In the genomic region with DNA sequence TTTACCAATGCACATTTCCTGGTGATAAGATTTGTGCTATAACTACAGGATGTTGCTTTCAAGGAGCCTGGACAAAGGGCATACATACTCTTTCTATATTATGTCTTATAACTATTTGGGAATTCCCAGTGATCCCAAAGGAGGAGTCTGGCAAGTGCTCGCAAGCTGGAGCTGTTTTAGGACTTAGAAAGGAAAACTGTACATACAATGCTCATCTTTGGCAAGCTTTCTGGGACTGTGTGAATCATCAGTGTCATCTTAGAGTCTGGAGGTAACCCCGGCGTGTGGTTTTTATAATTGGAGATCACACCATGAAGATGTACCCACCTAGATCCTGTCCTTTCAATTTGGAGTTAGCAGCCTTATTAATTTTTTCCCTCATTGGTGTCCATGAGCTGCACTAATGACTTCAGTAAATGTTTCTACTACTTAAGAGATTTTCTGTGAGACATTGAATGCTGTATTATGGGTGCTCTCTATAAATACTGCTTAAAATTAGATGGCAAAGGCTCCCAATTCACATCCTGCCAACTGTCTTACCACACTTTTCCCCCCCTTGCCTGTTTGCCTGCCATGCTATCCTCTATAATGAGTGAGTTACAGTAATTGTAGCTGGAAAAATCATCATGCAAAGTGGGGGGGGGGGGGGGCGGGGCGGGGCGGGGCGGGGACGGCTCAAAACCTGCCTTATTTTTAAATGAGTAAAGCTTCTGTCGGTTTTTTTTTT, we compare ENCODE assay signal across 8 mouse cellular contexts.
DNase-seq lines count a peak whose midpoint lies in the region; ATAC-seq and TF ChIP-seq lines count a peak whose summit lies in the region.

No protein-coding gene starts in this region.

- H3K9me3 ChIP-seq in kidney, embryonic 14.5 days (ENCODE audit: control insufficient read depth, low read length): no peaks in the 10 kb centered on the region

- peak overlapping the region; percentile 42 for H3K4me3 ChIP-seq in kidney, embryonic 14.5 days (ENCODE audit: low read length)
- peak overlapping the region; percentile 14 for H3K4me3 ChIP-seq in myocyte

- peak overlapping the region; percentile 51 for H3K4me2 ChIP-seq in kidney, embryonic 14.5 days (replicated peaks; ENCODE audit: low read depth, low read length)
- peak overlapping the region; percentile 84 for H3K4me2 ChIP-seq in myocyte (ENCODE audit: low read depth)

- H3K27me3 ChIP-seq in kidney, embryonic 14.5 days (ENCODE audit: control insufficient read depth, insufficient read depth, low read length): no peaks in the 10 kb centered on the region
- H3K27me3 ChIP-seq in myocyte (ENCODE audit: control insufficient read depth, insufficient read depth, insufficient read length): no peaks in the 10 kb centered on the region

- no peak for DNase-seq in kidney, adult 11 months
- DNase-seq in brain, adult 2 months (ENCODE audit: low read depth, low spot score): peak; percentile 50
- DNase-seq in kidney, postnatal 36 days: no peak
- no peak for DNase-seq in adrenal gland, postnatal 25 days

- H3K36me3 ChIP-seq in kidney, embryonic 14.5 days (ENCODE audit: control insufficient read depth, insufficient read depth, low read length): no peaks in the 10 kb centered on the region
- H3K36me3 ChIP-seq in myocyte (ENCODE audit: control insufficient read depth, insufficient read depth): no peaks in the 10 kb centered on the region

- no peaks in the 10 kb centered on the region for H3K4me1 ChIP-seq in kidney, embryonic 14.5 days (ENCODE audit: control insufficient read depth, insufficient read depth, low read length)

- H3K9ac ChIP-seq in kidney, embryonic 14.5 days (ENCODE audit: low read depth, low read length): peak overlapping the region; percentile 54; the same call in 1 of the 2 replicates

- no peak; the same call in 1 of the 2 replicates for ATAC-seq in kidney, embryonic 14.5 days (ENCODE audit: low FRiP score, low TSS enrichment)
- ATAC-seq in inflammation-experienced regulatory T-cells, adult 6 months: peak; percentile 9
- ATAC-seq in cerebellum, adult (ENCODE audit: insufficient number of reproducible peaks, low FRiP score, low TSS enrichment): no peak

- no peak overlapping the region for H3ac ChIP-seq in myocyte (ENCODE audit: control insufficient read depth, insufficient read length)

- WGBS in kidney, embryonic 14.5 days: 26% methylated on average over 9 of the region's 9 CpGs

- no peak for TF ChIP-seq POLR2A in myocyte (IDR thresholded peaks at IDR 0.05; ENCODE audit: insufficient read length, low read depth)

- H3K79me2 ChIP-seq in myocyte (ENCODE audit: control insufficient read depth, insufficient read depth): no peaks in the 10 kb centered on the region

- H3K27ac ChIP-seq in kidney, embryonic 14.5 days (ENCODE audit: low read depth, low read length): no peak overlapping the region

TF ChIP-seq in myocyte, 11 proteins besides CTCF, POLR2A, EP300 and RAD21:
- TF ChIP-seq MAX (IDR thresholded peaks at IDR 0.05; ENCODE audit: low read depth) (no peak), MYOG (IDR thresholded peaks at IDR 0.05; ENCODE audit: control insufficient read depth in 1 of 3, insufficient read depth in 1 of 3, insufficient read length in 2 of 3, low read depth in 2 of 3) (no peak), MYOD1 (IDR thresholded peaks at IDR 0.05; ENCODE audit: control insufficient read depth in 1 of 3, insufficient read length in 2 of 3, low read depth in 2 of 3) (no peak), USF1 (IDR thresholded peaks at IDR 0.05; ENCODE audit: low read depth) (no peak), POLR2AphosphoS2 (IDR thresholded peaks at IDR 0.05; ENCODE audit: insufficient read length, low read depth) (no peak), REST (IDR thresholded peaks at IDR 0.05; ENCODE audit: insufficient read depth, insufficient read length) (no peak), TCF12 (IDR thresholded peaks at IDR 0.05; ENCODE audit: insufficient read depth, poor library complexity, severe bottlenecking) (no peak), TCF3 (IDR thresholded peaks at IDR 0.05; ENCODE audit: insufficient read length, low read depth) (no peak), CEBPB (IDR thresholded peaks at IDR 0.05; ENCODE audit: insufficient read depth, poor library complexity, severe bottlenecking) (no peak), SRF (IDR thresholded peaks at IDR 0.05; ENCODE audit: control insufficient read depth, insufficient read length, low read depth) (no peak), E2F4 (IDR thresholded peaks at IDR 0.05; ENCODE audit: insufficient read depth) (no peak)
TF ChIP-seq in myocyte: peak in this region for 0.
